Mouse (Mus musculus): ENCODE measurements around the gene Neurl3. TPM values are rescaled to one million over a fixed set of nuclear protein-coding genes. Genes with fewer than 3 reads are reported as not detected.

The Neurl3 gene
- polyA plus RNA-seq, 1 experiment from 2014 or later = 4.4 TPM

DNA sequence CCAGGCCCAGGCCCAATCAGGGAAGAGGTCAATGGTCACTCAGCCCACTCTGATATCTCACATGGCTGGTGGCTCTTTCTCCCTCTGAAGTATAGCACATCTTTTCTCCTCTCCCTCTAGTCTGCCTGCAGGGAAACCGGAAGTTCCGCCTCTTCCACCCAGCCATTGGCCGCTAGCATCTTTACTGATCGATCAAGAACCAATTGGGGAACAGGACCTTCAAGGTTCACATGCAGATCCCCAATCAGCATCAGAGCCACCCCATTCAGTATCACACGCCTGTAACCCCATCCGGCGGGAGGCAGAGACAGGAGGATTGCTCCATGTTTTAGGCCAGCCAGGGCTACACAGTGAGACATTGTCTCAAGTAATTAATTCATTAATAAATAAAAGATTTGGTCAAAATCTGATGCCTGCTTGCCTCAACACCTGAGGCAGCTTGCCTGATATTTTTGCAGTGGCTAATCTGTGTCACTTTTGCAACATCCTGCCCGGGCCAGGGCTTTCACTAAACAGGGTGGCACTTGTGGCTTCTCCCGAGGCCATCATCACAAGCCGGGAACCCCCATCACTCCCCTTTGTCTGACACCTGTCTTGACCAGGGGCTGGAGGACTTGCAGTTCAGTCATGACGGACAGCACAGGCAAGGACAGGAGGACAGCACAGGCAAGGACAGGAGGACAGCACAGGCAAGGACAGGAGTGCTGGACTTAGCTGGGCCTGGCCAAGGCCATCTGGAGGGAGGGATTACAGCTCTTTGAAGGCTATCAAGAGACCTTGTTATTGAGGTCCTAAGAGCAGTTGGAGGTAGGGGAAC, 40.7 kb upstream of the Neurl3 start:
- ATAC-seq = peak; percentile 16; the same call in 1 of the 2 replicates
- H3K9ac ChIP-seq (replicated peaks) = no peak overlapping the region
- WGBS (ENCODE audit: insufficient replicate concordance) = 74% methylated on average over 11 of the region's 11 CpGs

DNA sequence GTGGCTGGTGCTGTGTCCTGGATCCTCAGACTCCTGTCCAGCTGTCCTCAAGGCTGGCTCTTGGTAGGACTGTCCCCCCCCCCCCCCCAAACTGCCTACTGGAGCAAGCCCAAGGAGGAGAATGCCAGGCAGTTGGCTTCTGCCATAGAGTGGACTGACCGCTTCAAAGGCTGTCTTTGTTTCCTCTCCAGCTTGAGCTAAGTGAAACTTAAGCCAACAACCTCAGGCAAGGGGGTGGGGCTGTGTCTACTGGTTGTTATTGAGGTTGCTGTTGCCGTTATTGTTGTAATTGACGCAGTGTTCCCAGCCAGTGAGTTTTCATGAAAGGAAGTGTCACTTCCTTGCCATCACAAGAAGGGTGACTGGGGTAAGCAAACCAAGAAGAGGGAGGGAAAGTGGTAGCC, 35.0 kb upstream of the Neurl3 start:
- WGBS (ENCODE audit: insufficient replicate concordance) = 30% methylated on average over 3 of the region's 3 CpGs
- no peak for ATAC-seq
- no peaks in the 10 kb centered on the region; the same call in 1 of the 2 replicates for H3K27me3 ChIP-seq (ENCODE audit: insufficient read depth, low read length)
- peaks cover 14% of the 10 kb centered on the region for H3K4me1 ChIP-seq (ENCODE audit: insufficient read depth)
- H3K4me2 ChIP-seq (ENCODE audit: low read depth, low read length) = peak overlapping the region; percentile 81
- peak overlapping the region; percentile 89 for H3K27ac ChIP-seq (ENCODE audit: low read depth)
- no peaks in the 10 kb centered on the region; the same call in 1 of the 2 replicates for H3K36me3 ChIP-seq (replicated peaks; ENCODE audit: insufficient read depth, low read length)
- H3K9ac ChIP-seq (replicated peaks) = peak overlapping the region; percentile 76; the same call in 1 of the 2 replicates
- H3K9me3 ChIP-seq (ENCODE audit: low read length) = no peaks in the 10 kb centered on the region
- peak overlapping the region; percentile 64 for H3K4me3 ChIP-seq (ENCODE audit: low read depth, low read length)
- TF ChIP-seq CTCF (IDR thresholded peaks at IDR 0.05; ENCODE audit: low read depth) (no peak), EP300 (IDR thresholded peaks at IDR 0.05; ENCODE audit: low read depth) (no peak)
- DNase-seq = peak; percentile 50

More for the DNA sequence above, 40.7 kb upstream of the Neurl3 start:
- Histone ChIP-seq H3K4me3 (ENCODE audit: low read depth, low read length) (no peak overlapping the region), H3K9me3 (ENCODE audit: low read length) (no peaks in the 10 kb centered on the region), H3K27me3 (ENCODE audit: insufficient read depth, low read length) (no peaks in the 10 kb centered on the region), H3K36me3 (replicated peaks; ENCODE audit: insufficient read depth, low read length) (peaks cover 25% of the 10 kb centered on the region), H3K4me1 (ENCODE audit: insufficient read depth) (0 out of 2 replicates have a peak, but pooled peaks cover 2% of the 10 kb centered on the region), H3K27ac (ENCODE audit: low read depth) (no peak overlapping the region), H3K4me2 (ENCODE audit: low read depth, low read length) (no peak overlapping the region)
- peak; percentile 39 for DNase-seq
- TF ChIP-seq EP300 (IDR thresholded peaks at IDR 0.05; ENCODE audit: low read depth) = no peak
- no peak for TF ChIP-seq CTCF (IDR thresholded peaks at IDR 0.05; ENCODE audit: low read depth)

DNA sequence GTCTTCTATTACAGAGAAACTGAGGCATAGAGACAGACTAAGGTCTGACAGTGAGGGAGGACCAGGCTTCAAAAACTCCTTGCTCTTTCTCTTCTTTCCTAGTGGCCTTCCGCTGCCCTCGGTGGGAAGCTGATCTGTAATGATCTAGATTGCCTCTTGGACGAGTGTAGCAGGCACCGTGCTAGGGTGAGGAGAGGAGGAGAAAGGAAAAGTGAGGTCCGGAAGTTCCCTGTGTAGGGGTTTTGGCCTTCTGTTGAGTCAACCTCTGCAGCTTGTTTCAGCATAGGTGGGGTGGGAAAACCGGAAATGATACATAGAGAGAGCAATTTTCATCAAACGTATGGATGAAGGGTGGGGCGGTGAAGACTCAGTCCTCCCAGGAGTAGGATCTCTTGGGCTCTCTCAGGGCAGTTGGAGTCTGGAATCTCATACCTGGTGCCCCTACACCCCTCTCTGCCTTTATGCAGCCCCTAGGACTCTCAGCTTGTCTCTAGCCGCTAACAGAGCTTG, 34.5 kb upstream of the Neurl3 start:
- ATAC-seq = no peak
- Histone ChIP-seq H3K4me3 (ENCODE audit: low read depth, low read length) (peak overlapping the region; percentile 64), H3K27me3 (ENCODE audit: insufficient read depth, low read length) (peaks cover under 1% of the 10 kb centered on the region; the same call in 1 of the 2 replicates), H3K9ac (replicated peaks) (peak overlapping the region; percentile 76), H3K36me3 (replicated peaks; ENCODE audit: insufficient read depth, low read length) (no peaks in the 10 kb centered on the region; the same call in 1 of the 2 replicates), H3K4me2 (ENCODE audit: low read depth, low read length) (peak overlapping the region; percentile 81), H3K9me3 (ENCODE audit: low read length) (no peaks in the 10 kb centered on the region), H3K27ac (ENCODE audit: low read depth) (peak overlapping the region; percentile 89), H3K4me1 (ENCODE audit: insufficient read depth) (peaks cover 14% of the 10 kb centered on the region)
- 43% methylated on average over 9 of the region's 9 CpGs for WGBS (ENCODE audit: insufficient replicate concordance)
- DNase-seq = no peak
- TF ChIP-seq EP300 (IDR thresholded peaks at IDR 0.05; ENCODE audit: low read depth) = no peak

DNA sequence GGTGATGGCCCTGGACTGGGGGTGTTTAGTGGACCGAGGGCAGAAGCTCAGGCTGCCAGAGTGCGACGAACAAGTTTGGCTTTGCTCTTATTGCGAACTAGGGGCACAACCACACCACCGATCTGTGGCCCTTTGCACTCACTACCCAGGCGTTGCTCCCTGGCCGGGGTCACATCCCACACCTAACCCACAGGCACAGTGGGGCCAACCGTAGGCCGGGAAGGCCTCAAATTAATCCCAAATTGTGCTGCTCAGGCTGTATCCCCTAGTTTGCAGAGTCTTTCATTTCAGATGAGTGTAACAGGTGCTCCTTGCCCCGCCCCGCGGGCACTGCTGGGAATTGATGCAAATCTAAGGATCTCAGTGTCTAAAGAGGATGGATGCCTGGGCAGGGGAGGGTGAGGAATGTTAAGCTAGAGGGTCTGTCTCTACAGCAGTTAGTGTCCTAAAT, 34.0 kb upstream of the Neurl3 start:
- Histone ChIP-seq H3K27ac (ENCODE audit: low read depth) (peak overlapping the region; percentile 89), H3K9ac (replicated peaks) (peak overlapping the region; percentile 76), H3K4me1 (ENCODE audit: insufficient read depth) (peaks cover 14% of the 10 kb centered on the region), H3K9me3 (ENCODE audit: low read length) (no peaks in the 10 kb centered on the region), H3K4me2 (ENCODE audit: low read depth, low read length) (peak overlapping the region; percentile 81), H3K4me3 (ENCODE audit: low read depth, low read length) (peak overlapping the region; percentile 64), H3K36me3 (replicated peaks; ENCODE audit: insufficient read depth, low read length) (no peaks in the 10 kb centered on the region), H3K27me3 (ENCODE audit: insufficient read depth, low read length) (peaks cover 5% of the 10 kb centered on the region; the same call in 1 of the 2 replicates)
- TF ChIP-seq CTCF (IDR thresholded peaks at IDR 0.05; ENCODE audit: low read depth) = no peak
- TF ChIP-seq EP300 (IDR thresholded peaks at IDR 0.05; ENCODE audit: low read depth) = no peak
- DNase-seq (peak; percentile 49), ATAC-seq (no peak)
- whole genome bisulfite sequencing (ENCODE audit: insufficient replicate concordance) = 10% methylated on average over 12 of the region's 12 CpGs

DNA sequence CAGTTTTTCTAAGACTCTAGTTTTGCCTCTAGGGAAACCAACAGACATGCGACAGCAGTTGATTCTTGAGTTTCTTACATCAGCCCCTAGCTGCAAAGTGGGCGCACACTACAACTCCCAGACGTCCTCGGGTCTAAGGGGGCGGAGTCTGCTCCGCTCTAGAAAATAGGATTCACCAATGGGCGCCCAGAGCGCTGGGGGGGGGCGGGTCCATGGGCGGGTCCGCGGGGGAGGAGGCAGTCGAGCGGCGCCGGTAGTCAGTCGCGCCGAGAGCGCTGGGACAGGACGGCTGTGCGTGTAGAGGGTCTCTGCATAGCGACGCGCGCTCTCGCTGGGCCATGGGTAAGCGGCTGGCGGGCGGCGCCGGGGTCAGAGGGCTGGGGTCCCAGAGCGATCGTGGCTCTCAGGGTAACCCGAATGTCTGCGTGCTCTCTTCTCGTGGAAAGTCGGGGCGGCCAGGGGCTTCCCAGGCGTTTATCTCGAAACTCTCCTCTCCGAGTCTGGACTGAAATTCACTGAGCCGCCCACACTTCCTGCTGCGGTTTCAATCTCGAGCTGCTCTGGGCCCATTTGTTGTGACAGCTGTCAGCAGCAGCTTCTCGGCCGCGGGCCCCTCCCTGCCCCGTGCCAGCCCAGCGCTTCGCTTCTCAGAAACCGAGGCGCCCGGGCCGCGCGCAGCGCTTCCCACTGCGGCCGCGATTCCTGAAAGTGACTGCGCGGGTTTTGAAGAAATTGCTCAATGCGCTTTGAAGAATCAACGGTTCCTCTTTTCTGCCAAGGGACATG, 33.2 kb upstream of the Neurl3 start, which contains the start of gene Arid5a:
Gene Arid5a (plus strand): TSS at position 239 of the 786 bp plus-strand sequence.
- Histone ChIP-seq H3K9ac (replicated peaks) (peak within 1 kb of the TSS; percentile 76), H3K4me1 (ENCODE audit: insufficient read depth) (peaks cover 21% of the 10 kb centered on the region), H3K4me3 (ENCODE audit: low read depth, low read length) (peak within 1 kb of the TSS; percentile 64), H3K36me3 (replicated peaks; ENCODE audit: insufficient read depth, low read length) (no peaks in the 10 kb centered on the region), H3K9me3 (ENCODE audit: low read length) (no peaks in the 10 kb centered on the region), H3K4me2 (ENCODE audit: low read depth, low read length) (peak within 1 kb of the TSS; percentile 81), H3K27ac (ENCODE audit: low read depth) (peak within 1 kb of the TSS; percentile 89), H3K27me3 (ENCODE audit: insufficient read depth, low read length) (peaks cover 11% of the 10 kb centered on the region)
- peak; percentile 51; the same call in 1 of the 2 replicates for TF ChIP-seq EP300 (IDR thresholded peaks at IDR 0.05; ENCODE audit: low read depth)
- TF ChIP-seq CTCF (IDR thresholded peaks at IDR 0.05; ENCODE audit: low read depth) = no peak
- peak; percentile 88 for ATAC-seq
- under 1% methylated on average over 64 of the region's 65 CpGs for WGBS (ENCODE audit: insufficient replicate concordance)
- DNase-seq = peak; percentile 93

All from liver, postnatal 0 days (tissue).